Mouse (Mus musculus) liver, postnatal 0 days (tissue): ENCODE measurements at regions not wholly inside any gene's neighbourhood (a gene's known extent, or its start where the extent isn't known, plus 50 kb on each side); places are given as distances from the start of the nearest gene placed in this dataset.

Experiments
- CTCF ChIP-seq: sonication (generic); IDR thresholded peaks from 2 replicates; pipeline ENCODE4 v1.5.1; 2016; ENCODE audit warnings: antibody characterized with exemption, low read depth
- EP300 ChIP-seq: IDR thresholded peaks from 2 replicates; pipeline ENCODE4 v1.6.1; 2016; ENCODE audit warnings: antibody characterized with exemption, low read depth, mild to moderate bottlenecking

DNA sequence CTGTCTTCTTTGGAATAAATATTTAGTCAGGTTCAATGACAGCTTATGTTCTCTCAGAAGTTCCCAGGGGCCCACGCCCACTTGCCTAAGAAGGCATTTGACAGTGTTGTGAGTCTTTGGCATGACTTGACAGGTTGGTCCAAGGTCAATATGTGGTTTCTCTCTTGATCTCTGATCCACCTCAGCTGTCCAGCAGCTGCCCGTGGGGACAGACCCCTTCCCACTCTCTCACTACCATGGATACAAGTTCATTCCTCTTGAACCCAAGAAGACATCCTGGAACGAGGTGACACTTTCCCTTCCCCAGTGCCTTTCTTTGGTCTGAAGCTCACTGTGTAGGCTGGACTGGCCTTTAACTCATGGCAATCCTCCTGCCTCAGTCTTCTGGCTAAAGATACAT, 145.0 kb upstream of the Lef1 start:
- TF ChIP-seq CTCF: no peak
- no peak for TF ChIP-seq EP300
